Mouse (Mus musculus) lung, postnatal 25 days (tissue): Measurements from ENCODE around the gene Hnrnpll.
"Not testable (repeated sequence)": the region's sequence is repeated elsewhere in the genome, so short reads cannot be mapped to it uniquely, and the experiment has no call there.

Experiments used
- DNase-seq: peaks from one replicate; pipeline ENCODE4 v3.0.0; 2022; ENCODE audit warnings: low spot score

Hnrnpll gene

DNA sequence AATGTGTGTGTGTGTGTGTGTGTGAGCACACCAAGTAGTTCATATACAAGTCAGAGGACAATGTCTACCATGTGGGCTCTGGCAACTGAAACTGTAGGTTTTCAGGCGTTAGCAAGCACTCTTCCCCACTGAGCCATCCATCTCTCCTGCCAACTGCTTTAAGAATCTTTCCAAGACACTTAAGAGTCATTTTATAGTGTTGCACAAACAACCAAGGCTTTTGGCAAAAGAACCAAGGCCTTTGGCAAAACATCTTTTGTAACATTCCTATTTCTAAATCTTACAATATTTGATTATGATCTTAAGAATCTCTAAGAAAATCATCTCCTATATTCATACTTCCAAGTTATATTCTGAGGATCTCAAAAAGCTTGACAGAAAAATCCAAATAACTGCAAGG lies 2.4 kb downstream of the Hnrnpll start:
- DNase-seq: peak; percentile 53

DNA sequence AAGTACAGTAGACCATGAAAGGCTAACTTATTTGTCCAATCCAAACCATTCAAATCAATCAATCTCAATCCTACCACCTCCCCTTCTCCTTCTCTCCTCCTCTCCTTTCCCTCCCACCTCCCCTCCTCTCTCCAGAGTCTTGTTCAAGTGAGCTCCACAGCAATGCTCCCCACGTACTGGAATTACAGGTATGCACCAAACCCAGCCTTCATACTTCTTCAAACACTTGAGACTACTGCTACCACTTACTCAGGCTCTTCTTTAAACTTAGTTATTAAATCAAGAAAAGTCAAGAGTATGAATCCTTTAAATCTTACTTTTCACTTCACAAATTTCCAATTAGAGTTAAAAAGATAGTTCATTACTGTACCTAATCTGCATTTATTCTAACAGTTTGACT lies 3.6 kb downstream of the Hnrnpll start:
- peak; percentile 46 for DNase-seq

DNA sequence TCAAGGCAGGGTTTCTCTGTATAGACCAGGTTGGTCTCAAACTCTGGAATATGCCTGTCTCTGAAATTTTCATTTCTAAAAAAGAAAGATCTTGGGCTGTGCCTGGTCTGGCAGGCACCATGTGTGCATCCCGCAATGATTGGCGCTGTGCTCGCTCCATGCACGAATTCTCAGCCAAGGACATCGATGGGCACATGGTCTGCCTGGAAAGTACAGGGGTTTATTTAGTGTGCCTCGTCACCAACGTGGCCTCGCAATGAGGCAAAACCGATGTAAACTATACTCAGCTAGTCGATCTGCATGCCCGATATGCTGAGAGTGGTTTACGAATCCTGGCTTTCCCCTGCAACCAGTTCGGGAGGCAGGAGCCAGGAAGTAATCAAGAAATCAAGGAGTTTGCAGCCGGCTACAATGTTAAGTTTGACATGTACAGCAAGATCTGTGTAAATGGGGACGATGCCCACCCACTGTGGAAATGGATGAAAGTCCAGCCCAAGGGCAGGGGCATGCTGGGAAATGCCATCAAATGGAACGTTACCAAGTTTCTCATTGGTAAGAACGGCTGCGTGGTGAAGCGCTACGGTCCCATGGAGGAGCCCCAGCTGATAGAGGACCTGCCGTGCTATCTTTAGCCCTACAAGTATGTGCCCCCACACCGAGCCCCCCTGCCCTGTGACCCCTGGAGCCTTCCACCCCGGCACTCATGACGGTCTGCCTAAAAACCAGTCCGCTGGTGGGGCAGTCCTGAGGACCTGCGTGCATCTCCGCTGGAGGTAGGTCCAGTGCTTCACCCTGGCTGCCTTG lies 8.0 kb downstream of the Hnrnpll start:
- DNase-seq: no peak

DNA sequence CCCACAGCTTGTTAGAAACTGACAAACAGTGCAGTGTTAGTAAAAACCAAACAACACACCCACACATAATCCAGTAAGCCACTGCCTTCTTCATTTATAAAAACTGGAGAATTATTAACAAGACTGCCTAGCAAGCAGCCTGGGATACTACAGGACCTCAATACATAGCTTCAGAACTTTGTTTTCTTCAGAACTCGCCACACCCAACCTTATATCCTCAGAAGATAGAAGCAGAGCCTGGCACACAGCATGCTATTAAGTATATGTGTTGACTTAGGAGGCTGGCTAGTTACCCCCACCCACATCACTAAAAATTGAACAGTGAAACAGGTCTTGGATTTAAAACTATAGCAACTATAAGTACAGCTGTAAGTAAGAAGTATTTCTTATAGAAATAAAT lies 10.5 kb downstream of the Hnrnpll start:
- DNase-seq: no peak

DNA sequence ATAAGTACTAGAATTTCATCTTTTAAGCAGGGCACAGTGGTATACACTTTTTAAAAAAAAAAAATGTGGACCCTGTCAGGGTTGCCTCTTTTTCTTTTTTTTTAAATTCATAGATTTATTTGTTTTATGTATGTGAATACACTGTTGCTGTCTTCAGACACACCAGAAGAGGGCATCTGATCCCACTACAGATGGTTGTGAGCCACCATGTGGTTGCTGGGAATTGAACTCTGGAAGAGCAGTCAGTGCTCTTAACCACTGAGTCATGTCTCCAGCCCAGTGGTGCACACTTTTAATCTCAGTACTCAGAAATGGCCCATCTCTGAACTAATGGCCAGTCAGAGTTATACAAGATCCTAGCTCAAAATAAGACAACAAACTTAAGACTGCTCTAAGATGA lies 12.8 kb downstream of the Hnrnpll start:
- DNase-seq: not testable (repeated sequence)

DNA sequence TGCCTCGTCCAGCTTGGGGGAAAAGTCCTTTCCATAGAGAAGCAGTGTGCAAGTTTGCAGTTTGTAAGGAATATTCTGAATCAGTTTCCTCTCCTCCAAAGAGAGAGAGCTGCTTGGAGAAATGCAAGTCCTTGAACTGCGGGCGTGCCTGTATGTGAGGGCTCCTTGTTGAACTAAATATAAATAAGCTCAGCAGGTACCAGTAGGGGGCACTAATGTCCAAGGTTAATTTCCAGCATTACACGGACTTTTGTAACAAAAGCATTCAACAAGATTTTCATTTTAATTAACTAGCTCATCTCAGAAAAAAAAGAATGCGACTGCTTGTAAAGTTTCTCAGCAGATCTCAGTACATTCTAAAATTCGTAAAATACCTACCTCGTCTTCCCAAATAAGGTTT lies 13.9 kb downstream of the Hnrnpll start:
- peak; percentile 76 for DNase-seq

DNA sequence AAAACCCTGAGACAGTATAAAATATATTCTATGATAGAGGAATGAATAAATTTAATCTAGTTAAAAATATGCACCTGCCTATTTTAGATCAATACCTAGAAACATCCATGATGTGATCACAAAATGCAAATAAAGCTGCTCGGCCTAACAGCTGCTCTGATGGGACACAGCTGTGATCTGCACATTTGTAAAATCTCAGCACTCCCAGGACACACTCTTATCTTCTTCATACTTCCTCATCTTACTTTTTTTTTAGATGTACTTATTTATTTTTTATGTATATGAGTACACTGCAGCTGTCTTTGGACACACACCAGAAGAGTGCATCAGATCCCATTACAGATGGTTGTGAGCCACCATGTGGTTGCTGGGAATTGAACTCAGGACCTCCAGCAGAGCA lies 20.4 kb downstream of the Hnrnpll start:
- no peak for DNase-seq

DNA sequence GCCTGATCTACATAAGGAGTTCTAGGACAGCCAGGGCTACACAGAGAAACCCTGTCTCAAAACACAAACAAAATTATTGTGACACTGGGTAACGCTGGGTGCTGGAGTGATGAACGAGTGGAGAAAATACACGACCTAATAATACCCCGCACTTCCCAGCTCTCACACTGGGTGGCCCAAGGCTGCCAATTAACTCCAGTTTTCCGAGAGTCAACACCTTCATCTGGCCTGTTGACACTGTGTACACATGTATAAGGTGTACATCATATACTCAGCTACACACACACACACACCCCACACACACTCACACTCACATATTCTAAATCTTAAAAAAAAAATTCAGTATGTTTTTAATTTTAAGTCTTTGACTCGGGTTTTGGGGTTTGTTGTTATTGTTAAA lies 33.5 kb downstream of the Hnrnpll start:
- DNase-seq: no peak

DNA sequence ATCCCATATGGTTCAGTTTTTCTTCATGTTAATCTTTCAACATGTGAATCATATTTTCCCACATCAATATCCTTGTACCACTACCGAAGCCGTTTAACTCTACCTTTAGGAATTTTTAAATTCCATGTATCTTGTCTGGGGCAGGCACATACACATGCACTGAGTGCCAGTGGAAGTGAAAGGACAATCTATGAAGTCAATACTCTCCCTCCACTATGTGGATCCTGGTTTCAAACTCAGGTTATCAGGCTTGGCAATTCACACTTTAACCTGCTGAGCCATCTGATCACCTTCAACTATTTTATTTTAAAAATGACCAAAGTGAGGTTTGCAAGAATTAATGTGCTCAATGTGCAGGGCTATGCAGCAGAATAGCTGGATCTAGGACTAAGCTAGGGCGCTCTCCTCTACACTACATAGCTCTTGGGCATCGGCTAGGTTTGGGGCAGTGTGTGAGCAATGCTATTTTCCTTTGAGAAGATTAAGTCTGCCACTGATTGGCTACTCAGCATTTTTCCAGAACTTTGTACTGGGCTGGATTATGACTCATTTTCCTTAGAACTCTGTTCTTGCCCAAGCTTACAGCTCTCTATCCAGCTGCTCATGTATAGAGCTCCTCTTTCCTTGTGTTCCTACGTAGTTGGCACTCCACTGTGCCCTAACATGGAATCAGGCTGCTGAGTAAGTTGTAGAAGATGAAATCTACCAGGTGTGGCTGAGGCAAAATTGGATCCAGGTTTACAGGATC lies 35.8 kb downstream of the Hnrnpll start:
- DNase-seq: no peak

DNA sequence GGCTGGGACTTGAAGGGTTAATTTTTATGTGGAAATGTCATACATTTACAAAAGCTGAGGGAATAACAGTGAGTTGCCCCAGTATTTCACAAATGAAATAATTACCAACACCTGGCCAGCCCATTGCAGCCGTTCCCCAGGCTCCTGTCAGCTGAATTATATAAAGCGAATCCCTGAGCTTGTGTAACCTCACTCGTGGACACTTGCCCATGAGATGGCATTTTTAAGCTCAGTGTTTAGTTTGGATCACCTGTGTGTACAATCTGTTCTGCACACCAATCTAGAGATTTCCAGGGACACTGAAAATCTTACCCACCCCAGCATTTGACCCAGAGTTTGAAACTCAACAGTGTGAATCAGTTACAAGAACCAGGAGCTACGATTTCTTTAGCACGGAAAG lies 40.0 kb downstream of the Hnrnpll start:
- DNase-seq: peak; percentile 36

DNA sequence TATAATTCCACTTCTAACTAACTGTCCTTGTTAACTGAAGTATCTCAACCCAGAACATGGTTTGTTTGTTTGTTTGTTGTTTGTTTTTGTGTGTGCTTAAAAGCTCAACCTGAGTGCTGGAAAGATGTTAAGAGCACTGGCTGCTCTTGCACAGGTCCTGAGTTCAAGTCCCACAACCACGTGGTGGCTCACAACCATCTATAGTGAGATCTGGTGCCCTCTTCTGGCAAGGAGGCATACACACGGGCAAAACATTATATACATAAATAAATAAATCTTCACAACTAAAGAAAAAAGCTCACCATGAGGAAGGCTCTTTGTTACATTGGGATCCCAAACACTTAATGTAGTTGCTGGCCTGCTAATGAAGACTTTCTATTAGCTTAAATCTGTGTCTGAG lies 41.6 kb downstream of the Hnrnpll start:
- DNase-seq: no peak

DNA sequence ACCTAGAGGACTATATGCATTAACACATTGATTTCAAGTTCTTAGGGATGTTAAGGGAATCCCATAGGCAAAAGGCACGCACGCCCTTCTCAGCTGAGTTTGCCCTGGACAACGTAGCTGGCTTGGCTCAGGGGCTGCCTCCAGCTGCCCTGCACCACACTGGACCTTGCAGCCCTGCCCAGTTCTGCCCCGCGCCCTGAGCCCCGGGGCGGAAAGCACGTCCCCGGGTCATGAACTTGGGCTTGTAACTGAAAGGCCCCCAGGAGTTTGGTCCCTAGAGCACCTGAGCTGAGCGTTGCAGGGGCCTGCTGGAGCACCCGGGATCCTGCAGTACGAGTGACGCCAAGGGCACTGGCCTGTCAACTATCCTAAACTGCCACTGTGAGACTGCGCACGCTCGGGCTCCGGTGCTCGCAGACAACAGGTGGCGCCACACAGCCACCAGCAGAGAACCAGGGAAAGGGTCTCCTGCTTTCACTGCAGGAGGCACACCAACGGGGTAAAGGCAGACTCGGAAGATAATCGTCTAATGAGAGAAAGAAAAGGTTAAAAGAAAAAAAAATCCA lies 43.1 kb downstream of the Hnrnpll start:
- DNase-seq: no peak

DNA sequence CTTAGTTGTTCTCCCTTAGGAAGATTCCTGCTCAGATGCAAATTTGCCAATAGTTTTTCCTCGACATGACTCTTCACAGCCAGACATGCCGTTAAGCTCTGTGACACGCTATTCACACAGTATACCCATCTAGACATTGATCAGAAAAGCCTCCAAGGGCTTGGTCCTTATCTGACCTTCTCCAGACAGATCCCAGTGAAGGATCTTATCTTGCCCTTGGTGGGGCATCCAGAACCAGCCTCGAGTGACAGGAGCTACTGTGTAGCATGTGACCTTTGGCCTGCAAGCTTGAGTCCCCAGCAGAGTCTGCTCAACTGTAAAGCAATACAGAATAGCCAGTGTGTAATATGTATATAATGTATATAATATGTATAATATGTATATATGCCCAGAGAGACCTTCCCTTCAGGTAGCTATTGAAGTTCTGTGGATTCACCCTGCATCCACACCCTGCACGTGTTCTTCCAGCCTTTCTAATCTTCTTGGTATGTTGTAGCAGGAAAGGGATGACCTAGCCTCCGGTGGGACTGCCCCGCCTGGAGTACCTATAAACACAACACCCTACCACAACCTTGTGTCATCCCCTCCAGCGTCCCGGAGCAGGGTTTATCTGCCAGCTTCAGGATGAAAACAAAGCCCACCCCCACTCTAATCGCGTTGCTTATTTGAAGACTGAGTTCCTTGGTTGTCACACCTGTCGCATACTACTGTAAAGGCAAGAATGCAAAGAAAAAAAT lies 43.7 kb downstream of the Hnrnpll start:
- no peak for DNase-seq

DNA sequence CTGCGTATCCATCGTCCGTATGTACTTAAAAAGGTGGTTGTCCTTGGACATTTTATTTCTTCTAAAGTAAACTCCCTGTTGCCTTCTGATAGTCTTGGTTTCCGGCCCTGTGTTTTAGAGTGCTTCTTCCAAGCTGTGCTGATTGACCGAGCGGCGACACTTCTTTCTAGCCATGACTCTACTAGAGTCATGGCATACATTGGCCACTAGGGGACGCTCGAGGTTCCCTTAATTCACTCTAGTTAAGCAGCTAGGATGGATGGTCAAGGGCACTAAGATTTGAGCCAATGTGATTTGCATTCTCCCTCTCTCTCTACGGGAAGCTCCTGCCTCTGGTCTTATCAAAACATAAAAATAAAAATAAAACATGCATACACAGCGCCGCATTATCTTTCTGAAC lies 44.7 kb downstream of the Hnrnpll start:
- peak; percentile 60 for DNase-seq

DNA sequence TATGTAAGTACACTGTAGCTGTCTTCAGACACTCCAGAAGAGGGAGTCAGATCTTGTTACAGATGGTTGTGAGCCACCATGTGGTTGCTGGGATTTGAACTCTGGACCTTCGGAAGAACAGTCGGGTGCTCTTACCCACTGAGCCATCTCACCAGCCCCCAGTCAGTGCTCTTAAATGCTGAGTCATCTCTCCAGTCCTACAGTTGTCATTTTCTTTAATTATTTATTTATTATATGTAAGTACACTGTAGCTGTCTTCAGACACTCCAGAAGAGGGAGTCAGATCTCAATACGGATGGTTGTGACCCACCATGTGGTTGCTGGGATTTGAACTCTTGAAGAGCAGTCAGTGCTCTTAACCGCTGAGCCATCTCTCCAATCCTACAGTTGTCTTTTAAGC lies 45.7 kb downstream of the Hnrnpll start:
- DNase-seq: not testable (repeated sequence)

DNA sequence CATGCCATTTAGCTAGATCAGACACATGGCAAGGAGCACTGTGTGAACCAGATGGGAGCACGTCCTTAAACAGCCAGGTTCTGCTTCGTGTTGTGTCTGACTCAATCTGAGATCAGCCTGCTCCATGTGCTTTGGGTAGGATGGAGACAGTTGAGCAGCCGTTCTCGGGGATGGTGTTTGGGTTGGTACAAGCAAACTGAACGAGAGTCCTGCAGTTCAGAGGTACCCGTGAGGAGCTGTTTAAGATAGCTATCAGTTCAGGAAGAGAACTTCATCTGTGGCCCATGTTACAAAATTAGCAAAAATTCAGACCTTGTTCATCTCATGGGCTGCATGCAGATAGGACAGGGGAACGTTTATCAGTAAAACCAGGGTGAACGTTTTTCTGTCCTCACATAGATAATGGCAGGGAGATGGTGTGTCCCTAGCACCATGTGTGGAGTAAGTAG lies 47.7 kb downstream of the Hnrnpll start:
- DNase-seq: no peak

DNA sequence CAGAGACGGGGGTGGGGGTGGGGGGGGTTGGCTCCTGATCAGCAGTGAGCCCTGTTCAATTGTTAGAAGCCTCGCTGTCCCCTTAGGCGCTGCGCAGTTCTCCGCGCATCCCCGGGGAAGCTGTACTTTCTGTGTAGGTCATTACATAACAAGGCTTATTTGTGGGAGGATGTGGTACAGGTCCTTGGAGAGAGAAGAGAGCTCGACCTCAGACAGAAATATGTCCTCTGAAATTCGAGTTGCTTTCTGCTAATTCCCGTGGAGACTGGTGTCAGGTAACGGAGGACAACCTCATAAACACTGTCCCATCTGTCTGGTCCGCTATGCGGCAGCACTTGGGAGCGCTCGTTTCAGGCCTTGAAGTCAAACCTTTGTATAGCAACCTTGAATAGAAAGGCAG lies 52.2 kb downstream of the Hnrnpll start:
- no peak for DNase-seq

DNA sequence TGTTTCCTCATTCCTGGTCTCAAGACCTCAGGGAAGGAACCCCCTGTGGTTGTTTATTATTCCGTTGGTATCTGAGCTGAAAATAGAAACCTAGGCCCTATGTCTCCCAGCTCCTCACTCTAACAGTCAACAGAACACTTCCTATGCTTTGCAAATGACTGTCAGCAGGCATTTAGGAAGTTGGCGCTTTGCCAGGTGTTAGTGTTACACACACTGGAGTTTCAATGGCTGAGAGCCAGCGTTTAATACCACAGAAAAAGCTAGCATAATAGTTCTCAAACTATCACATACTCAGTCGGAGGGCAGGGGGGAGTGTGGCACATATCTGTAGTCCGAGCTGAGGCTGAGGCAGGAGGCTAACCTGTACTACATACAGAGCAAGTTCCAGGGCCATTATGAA lies 53.3 kb downstream of the Hnrnpll start:
- peak; percentile 63 for DNase-seq

DNA sequence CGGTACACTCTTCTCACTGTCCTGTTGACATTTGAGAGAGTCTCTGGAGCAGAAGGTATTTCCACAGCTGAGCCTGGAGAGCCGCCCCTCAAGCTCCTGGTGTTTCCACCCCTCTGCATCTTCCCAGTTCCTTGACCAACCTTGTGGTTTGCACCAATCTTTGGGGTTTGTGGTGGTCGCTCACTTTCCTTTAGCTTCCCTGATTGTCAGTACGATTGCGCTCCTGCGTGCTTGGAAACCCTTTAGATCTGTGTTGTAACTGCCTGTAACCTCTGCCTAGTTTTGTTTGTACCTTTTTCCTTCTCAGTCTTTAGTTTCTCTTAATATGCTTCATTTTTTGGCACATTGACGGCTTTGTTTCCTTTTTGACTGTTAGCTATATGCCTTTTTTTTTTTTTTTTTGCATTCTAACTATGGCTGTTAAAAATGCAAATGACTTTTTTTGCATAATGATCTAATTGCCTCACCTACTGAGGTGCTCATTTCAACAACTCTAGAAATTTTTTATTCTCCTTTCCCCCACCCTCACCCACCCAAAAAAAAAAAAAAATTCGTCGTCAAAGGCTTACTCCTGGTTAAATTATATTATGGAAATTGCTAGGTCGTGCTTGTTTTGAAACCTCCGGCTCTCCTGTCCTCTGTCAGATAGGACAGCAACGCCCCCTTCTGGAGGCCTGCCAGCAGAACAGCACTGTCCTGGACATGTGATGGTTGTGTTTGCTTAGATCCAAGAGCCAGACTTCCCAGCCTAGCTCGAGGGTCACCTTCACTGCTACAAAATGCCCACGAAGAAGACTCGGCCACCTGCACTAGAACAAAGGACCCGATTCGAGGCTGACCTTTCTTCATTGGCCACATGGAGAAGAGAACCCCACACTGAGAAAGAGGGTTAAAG lies 57.5 kb downstream of the Hnrnpll start:
- peak; percentile 67 for DNase-seq

DNA sequence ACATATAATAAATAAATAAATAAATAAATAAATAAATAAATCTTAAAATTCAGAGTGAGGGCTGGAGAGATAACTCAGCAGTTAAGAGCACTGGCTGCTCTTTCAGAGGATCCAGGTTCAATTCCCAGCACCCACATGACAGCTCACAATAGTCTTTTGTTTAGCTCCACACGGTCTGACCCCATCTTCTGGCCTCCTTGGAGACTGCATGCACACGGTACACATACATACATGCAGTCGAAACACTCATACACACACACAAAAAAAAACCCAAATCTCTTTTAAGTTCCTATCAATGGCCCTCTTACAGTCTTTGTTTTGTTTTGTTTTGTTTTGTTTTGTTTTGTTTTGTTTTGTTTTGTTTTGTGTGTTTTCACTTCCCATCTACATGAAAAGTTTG lies 58.3 kb downstream of the Hnrnpll start:
- DNase-seq: not testable (repeated sequence)

DNA sequence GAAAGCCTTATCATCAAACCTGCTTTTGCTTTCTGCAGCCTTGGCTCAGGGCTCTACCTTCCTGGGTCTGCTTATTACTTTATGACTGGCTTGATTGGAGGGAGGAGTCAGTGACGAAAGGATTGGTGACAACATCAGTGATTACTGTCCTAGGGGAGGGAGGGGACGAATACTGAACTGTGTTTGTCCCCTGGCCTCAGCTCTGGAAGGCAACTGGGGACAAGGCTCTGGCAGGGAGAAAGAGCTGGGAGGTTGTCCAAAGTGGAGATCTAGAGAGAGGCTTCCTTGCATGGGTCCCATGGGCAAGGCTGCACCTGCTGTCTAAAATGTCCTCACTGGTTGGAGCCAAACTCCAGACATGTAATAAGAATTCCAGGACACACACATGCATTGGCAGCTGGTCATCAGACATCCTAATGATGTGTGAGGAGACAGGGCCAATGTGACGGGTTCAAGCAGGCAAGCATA lies 59.7 kb downstream of the Hnrnpll start:
- peak; percentile 19 for DNase-seq
